Mouse (Mus musculus) embryo, embryonic 10 days (tissue): ENCODE data around the gene Rassf5.

ENCODE experiments used
- DNase-seq: peaks from one replicate; pipeline ENCODE4 v3.0.0-alpha.2; 2015; ENCODE audit warnings: low spot score

Gene Rassf5

DNA sequence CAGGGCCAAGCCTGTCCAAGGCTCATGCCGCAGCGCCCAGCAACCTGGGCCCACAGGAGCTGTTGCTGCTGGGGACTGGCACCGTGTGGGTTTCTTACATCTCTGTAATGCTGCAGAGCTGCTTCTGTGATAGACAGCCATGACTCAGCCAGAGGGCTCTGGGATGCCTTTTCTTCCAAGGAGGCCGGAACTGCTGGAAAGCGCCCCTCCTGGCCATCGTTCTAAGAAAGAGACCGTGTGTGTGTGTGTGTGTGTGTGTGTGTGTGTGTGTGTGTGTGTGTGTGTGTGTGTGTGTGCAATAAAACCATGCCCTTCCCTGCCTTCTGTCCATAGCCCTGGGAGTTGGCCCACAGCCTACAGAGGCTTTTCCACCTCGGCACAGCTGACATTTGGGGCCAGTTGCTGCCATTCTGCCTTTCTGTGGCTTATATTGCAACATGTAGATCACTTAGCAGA lies 35.1 kb downstream of the Rassf5 start:
- DNase-seq = no peak

DNA sequence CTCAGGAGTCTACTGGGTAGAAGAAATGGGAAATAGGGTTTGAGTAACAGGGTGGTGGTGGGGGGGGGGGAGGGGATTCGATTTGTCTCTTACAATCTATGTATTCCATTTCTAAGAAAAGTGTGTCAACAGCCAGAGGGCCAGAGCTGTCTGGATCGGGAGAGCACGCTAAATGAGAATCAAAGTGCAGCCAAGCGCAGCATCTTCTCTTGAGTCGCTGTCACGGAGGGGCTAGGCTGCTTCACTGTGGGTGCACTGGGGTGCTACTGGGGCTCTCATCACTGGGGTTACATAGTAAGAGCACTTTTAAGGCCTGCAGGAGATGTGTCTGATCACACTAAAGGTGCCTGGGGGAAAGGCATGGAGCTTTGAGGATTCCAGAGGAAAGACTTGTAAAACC lies 36.3 kb downstream of the Rassf5 start:
- DNase-seq = no peak

DNA sequence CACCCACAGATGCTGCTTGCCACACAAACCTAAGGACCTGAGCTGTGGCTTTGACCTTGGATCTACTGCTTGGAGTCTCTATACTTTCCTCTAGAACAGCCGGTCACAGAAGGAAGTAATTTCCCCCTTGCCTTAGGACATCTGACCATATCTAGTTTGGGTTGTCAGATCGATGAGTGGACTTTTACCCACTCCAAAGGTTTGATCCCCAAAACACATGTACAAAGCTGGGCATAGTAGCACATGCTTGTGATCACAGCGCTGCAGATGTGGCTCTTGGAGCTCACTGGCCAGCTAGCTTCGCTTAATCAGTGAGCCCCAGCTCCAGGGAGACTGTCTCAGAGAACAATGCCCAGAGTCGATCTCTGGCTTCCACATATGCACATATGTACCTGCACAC lies 37.0 kb downstream of the Rassf5 start:
- DNase-seq = no peak

DNA sequence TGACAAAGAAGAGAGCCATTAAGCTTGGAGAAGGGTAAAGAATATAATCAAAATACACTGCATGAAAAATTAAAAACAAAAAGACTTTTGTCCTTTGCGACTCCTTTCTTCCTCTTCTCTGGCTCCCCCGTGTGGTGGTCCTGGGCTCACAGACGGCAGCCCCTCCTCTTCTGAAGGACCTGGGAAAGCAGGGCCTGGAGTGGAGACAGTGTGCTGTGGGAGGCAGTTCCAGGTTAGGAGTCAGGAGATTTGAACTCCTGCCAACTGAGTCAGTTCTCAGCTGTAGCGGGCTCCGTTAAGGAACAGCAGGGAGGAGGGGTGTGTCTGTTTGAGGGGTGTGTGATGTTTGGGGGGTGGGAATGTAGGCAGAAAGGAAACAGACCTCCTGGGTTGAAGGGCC lies 37.5 kb downstream of the Rassf5 start:
- DNase-seq = peak; percentile 78

DNA sequence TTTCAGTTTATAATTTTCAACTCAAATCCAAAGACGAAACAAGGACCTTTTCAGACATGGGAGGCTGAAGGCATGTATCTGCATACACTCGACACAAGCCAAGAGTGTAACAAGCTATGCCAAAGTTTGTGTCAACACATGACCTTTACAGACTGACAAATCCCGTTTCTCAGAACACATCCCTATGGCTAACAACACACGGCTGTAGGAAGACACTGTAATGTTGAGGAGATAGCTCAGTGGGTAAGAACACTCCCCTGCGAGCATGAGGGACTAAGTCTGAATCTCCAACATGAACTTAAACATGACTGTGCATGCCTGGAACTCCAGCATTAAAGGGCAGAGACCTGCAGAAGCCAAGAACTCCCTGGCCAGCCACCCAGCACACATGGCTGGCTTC lies 38.7 kb downstream of the Rassf5 start:
- no peak for DNase-seq

DNA sequence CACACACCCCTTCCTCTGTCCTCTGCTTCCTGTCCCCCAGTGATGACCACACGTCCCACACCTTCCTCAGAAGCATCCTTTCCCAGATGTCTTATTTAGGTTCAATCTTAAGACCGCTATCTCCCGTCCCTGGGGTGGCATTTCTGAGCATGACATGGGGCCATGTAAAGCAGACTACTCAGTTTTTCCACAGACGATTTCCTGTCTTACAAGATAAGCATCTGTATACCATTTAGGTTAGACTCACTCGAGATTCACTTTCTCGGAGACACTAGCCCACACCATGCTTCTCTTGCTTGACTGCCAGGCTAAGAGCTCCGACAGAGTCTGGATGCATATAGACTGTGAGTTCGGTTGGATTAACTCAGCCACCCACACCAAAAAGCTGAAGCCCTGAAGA lies 40.6 kb downstream of the Rassf5 start:
- no peak for DNase-seq

DNA sequence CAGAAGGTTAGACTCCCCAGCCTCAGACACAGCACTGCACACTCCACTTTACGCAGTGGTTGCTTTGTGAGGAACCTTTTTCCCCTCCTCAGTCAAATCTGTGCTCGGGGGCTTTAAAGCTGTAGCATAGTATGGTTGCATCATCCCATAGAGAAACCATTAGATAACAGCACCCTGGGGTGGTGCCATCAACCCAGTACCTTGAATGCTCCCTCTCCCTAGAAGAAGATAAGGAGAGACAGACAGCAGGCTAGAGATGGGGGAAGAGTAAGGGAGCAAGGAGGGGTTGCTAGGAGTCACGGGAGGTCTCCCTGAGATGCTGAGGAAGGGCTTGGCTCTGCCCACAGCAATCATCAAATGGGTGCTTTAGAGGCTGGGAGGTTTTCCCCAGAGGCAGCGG lies 43.7 kb downstream of the Rassf5 start:
- DNase-seq = no peak

DNA sequence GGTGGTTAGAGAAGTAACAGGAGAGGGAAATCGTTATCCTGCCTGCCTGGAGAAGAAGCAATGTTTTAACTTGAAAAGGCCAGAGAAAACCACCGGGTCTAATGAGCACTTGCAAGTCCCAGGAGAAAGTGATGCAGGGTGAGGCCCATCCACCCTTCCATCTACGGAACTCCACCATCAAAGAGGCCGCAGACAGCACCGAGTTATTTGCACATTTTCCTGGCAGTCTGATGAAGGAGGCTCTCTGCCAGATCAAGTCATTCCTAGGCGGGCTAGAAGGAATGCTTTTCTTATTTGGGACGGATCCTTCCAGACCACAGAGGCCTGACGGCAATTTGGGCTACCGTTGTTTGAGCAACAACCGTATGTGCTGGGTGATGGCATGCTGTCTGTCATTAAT lies 44.5 kb downstream of the Rassf5 start:
- no peak for DNase-seq

DNA sequence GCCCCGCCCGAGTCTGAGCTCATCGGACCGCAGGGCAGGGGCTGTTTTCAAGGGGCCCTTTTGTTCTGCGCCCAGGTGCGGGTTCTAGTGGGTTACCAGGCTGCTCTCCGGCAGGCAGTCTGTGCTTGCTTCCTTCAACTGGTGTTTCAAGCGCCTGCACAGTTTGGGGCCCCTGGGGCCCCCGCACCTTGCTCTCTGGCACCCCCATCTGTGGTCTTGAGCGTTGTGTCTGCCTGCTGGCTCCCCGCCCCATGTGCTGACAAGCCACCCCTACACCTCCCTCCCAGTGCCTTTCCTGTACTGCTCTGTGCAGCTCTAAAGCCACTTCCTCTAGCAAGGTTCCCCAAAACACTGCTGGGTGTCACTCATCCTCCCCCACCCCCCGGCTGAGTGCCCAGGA lies 45.1 kb downstream of the Rassf5 start:
- no peak for DNase-seq

DNA sequence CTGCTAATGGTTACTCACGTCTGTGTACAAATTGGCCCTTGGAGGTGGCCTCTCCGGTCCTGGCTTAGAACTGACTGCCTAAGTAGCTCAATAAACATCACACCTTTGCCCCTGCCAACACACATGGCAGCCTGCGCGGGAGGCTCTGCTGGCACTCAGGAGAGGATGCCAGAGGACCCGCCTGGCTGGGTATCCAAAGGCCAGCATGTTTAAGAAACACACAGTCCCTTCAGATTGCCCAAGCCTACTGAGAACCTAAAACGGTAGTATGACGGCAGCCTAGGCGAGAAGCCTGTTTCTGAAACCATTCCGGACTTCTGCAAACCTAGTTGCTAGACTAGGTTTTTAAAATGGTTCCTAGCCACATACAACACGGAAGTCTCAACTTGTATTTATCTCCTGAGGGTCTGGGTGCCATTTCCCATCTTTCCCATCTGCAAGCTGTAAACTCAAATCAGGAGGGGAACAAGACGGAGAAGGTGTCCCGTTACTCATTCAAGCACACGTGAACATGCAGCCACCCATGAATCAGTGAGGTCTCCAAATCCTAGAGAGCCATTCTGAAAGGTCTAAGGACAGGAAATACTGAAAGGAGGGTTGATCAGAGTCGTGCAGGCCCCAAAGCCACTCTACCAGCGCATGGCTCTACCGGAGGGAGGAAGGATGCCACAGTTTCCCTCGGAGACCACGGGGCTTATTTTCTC lies 45.8 kb downstream of the Rassf5 start:
- no peak for DNase-seq

DNA sequence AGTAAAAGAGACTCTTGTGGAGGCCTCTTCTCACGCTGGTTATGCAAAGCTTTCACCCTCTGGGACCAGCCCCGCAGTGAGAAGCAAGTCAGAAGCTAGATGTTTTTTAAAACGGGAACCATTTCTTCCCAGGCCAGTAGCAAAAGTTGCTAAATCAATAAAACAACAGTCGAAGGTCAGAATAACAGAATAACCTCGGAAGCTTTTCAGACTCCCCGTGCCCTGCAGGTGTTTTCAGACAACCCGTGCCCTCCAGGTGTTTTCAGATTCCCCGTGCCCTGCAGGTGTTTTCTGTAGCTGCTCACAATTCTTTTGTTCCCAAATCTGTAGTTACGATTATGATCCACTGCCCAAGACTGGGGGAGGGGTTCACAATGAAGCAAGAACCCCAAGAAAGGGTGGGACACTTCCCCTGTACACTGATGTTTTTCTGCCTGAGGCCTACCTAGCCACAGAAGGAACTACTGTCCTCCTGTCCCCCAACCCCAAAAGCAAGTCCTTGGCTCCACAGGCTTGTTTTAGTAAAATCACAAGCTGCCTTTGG lies 46.6 kb downstream of the Rassf5 start:
- DNase-seq = no peak

DNA sequence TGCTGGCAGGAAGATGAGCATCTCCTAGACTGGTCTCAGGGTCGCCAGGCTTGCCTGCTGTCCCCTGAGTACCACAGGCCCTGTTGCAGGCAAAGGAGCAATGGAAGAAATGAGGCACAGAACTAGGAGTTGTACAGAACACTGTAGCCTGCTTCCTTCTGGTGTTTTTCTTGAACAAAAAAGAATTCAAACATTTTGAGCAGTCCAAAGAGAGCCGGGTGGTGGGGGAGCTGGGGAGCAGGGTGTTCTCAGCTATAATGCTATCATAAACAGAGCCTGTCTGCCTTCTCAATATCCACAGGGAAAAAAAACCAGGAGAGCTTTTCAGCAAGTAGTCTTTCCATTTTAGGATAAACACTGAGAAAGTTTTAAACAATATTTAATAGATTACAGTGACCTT lies 49.0 kb downstream of the Rassf5 start:
- DNase-seq = no peak

DNA sequence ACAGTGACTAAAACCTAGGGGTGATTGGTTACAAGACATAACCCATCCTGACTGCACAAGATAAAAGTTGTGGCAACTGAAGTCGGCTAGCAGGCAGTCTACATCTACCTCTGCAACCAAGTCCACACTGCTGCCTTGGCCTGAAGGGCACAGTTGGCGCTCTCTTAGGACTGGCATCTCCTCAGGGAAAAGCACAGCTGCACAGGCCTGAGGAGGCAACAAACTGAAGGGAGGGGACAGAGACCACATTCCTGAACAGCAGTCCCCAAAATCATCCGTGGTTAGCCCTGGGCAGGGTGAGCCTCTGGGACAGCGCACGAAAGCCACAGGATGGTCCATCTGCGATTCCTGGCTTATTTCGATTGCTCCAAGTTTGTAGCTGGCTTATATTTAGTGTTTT lies 49.4 kb downstream of the Rassf5 start:
- no peak for DNase-seq

DNA sequence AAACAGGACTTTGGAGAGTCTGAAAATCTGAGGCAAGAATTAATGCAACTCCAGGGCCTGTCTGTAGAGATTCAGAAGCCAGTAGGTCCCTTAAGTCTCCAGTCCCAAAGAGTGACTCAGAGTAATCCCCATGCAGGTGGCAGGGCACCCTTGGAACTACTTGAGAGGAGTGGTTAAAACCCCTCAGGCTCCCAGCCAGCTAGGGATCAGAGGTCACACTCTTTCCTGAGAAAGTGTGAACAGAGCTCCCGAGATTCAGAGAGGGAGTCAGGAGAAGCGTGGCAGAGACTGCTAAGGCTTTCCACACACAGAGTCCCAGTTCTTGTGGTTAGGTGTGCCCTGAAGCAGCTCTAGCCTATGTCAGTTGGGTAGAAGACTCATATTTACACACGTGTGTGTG lies 51.3 kb downstream of the Rassf5 start:
- no peak for DNase-seq

DNA sequence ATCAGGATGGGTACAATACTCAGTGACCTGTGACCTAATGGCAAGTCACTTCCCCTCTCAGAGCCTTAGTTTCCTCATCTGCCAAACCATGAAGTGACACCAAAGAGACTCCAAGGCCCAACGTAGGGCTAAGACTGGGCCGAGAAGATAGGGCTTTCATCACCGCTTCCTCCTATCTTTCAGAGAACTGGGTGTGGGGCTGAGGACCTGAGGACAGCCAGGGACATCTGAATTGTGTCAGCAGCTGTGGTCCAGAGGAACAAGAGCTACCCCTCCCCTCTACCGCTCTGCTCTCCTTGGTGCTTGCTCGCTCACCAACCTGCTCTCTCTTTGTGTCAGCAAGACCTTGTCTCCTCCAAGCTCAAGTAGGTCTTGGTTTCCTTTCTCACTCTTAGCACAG lies 56.4 kb downstream of the Rassf5 start:
- no peak for DNase-seq

DNA sequence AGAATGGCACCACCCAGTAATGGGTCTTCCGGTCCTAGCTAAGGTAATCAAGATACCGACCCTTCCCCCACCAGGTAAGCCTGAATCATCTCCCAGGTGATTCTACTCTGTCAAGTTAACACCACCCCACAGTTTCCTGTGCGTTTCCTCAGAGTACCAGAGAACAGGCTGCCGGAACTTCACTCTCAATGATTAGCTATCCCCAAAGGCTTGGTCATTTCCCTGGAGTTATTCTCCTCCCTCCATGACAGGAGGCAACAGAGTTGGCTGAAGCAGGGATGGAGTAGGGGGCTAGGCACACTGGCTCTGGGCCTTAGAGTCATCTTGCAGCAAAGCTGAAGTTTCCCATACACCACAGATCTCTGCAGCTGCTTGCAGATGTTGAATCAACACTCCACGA lies 57.2 kb downstream of the Rassf5 start:
- no peak for DNase-seq

DNA sequence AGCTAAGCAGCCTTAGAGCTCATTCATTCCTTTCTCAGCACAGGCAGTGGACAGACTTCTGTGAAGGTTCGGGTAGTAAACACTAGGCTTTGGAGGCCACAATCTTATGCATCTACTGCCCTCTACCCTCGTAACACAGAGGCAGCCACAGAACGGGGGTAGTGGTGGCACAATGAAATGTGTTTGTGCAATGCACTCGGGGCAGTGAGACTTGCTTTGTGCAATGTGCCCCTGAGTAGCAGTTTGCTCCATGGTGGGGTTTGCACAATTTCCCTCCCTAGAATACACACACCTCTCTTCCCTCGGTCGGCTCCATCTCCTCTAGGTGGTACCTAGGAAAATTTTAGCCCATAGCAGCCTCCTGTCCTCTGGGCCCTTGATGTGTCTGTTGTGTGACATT lies 58.1 kb downstream of the Rassf5 start:
- DNase-seq = no peak

DNA sequence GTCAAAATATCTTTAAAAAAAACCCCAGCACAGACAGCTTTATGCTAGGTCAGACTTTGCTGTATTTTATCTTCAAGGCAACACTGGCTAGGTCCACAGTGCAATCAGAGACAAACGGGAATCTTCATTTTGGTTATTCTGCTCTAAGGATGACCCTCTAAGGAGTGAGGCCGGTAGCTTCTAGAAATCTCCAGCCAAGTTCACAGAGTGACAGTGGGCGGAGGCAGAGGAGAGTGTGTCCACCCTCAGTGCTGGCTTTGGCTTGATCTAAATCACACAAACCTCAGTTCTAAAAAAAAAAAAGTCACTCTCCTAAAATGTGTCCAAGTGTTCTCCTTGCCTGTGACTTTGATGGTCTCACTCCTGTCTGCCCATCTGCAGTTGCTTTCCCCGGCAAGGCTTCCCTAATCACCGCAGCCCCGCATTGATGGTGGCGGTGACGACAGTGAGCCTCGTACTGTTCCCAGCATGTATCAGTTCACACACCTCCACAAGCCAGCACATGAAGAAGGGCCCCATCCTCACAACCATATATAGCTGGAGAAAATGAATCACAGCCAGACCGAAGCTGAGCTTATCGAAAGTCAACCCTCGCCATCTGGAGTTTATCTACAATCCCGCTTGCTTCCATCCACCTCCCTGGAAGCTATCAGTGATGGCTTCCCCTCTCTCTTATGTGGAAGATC lies 59.1 kb downstream of the Rassf5 start:
- no peak for DNase-seq

DNA sequence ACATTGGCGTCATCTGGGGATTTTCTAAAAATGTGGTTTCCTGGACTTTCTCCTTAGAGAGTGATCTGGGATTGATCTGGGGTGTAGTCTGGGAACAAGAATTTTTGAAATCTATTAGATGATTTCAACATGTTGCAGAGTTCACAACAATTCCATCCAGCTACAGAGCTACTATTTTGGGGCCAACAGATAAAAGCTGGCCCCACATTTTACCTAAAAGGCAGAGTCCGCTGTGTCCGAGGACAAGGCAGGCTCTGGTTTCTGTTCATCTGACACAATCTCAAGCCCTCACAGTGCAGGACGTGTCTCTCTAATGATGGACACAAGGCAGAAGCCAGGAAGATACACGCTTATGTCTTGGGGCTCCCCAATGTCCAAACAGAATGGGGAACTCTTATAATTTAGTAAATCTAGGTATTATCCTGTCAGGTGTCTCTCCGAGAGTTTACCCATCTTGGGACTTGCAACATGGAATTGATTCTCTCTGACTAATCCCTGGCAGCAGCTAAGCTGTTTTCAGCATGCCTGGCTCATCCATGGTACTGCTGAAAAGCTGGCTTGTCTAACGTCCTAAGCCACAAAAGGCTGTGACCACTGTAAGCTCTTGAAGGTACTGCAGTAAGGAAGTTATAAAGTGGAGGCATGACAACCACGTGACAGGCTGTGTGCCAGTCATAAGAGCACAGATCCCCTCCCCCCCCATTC lies 60.0 kb downstream of the Rassf5 start:
- DNase-seq = no peak

DNA sequence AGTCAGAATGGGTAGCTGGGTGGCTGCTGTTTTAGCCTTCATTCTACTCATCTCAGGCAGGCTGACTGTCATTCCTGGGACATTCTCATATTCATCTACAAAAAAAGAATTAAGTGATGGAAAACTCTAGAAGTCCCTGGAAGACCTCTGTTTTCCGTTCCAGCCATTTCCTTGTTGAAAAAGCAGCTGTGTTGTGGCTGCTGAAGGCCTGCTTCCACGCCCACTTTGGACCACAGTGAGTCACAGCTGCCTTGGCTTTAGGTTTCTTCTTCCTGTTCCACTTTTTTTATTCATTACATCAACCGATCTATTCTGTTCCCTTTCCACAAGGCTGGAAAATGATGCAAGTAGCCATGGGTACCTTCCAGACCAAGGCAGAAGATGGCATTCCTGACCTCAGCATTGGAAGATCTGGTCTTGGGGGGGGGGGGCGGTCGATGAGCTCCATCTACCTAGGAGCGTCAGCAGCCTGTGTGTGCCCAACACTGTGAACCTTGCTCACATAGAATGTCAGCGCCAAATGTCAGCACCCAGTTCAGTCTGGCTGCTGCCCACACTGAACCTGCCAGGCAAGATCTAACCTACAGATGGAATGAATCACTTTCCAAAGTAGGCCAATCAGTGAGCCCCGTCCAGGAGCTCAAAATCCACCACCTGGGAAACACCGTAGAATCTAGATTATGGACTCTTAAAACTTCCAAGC lies 60.7 kb downstream of the Rassf5 start:
- no peak for DNase-seq

DNA sequence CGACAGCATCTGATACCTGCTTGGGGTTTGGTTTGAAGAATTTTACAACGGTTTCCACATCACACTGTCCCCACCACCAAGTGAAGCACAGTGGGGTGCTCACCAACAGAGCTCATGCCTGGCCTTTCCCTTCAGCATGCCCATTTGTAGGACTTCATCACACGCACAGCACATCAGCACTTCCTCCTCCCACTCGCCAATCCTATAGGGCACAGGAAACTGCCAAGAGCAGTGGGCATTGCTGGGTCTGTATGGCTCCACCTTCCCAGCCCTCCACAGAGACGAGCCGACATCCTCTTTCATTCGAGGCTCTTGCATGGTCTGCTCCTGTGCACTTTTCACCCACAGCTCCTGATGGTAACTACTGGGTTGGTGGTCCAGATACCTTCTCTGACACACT lies 61.9 kb downstream of the Rassf5 start:
- no peak for DNase-seq
